ENCODE assay signal across 26 mouse cellular contexts in genomic region chr3:28317339-28317738, GRCm38 (mm10).
"Had no signal": no experiment of that assay in that cellular context is flagged by ENCODE, and none has a peak within 500 bp of the region (broad histone marks: within the 10 kb centered on the region; RNA-seq: fewer than 3 reads in every experiment).

No protein-coding gene starts in this region.

- ATAC-seq: intestine, postnatal 0 days; liver, embryonic 12.5 days; midbrain, embryonic 13.5 days; midbrain, embryonic 16.5 days had no signal

- H3K4me2 ChIP-seq: limb, embryonic 13.5 days; liver, embryonic 12.5 days; liver, embryonic 15.5 days; lung, embryonic 15.5 days; midbrain, embryonic 13.5 days; neural tube, embryonic 13.5 days; stomach, embryonic 15.5 days had no signal

- H3K4me3 ChIP-seq: layer of hippocampus, adult 2 months; limb, embryonic 10.5 days; limb, embryonic 13.5 days; liver, embryonic 12.5 days; liver, embryonic 15.5 days; lung, embryonic 15.5 days; megakaryocyte, embryonic 14.5 days; midbrain, embryonic 10.5 days; midbrain, embryonic 13.5 days; myocyte; neural tube, embryonic 13.5 days; stomach, embryonic 15.5 days had no signal

- H3K27ac ChIP-seq: kidney, postnatal 0 days; layer of hippocampus, adult 2 months; limb, embryonic 10.5 days; limb, embryonic 13.5 days; liver, embryonic 12.5 days; liver, embryonic 15.5 days; lung, embryonic 15.5 days; midbrain, embryonic 10.5 days; midbrain, embryonic 13.5 days; neural tube, embryonic 13.5 days; stomach, embryonic 15.5 days had no signal

- H3K9ac ChIP-seq: limb, embryonic 13.5 days; liver, embryonic 12.5 days; liver, embryonic 15.5 days; lung, embryonic 15.5 days; midbrain, embryonic 13.5 days; neural tube, embryonic 13.5 days; stomach, embryonic 15.5 days had no signal

- H3K36me3 ChIP-seq: limb, embryonic 10.5 days; limb, embryonic 13.5 days; liver, embryonic 12.5 days; liver, embryonic 15.5 days; lung, embryonic 15.5 days; midbrain, embryonic 10.5 days; midbrain, embryonic 13.5 days; neural tube, embryonic 13.5 days; stomach, embryonic 15.5 days had no signal

- H3K9me3 ChIP-seq: limb, embryonic 10.5 days; limb, embryonic 13.5 days; liver, embryonic 12.5 days; liver, embryonic 15.5 days; lung, embryonic 15.5 days; midbrain, embryonic 10.5 days; midbrain, embryonic 13.5 days; neural tube, embryonic 13.5 days; stomach, embryonic 15.5 days had no signal

- H3K4me1 ChIP-seq: limb, embryonic 10.5 days; liver, embryonic 12.5 days; liver, embryonic 15.5 days; lung, embryonic 15.5 days; midbrain, embryonic 10.5 days; midbrain, embryonic 13.5 days; stomach, embryonic 15.5 days had no signal

- H3K27me3 ChIP-seq: limb, embryonic 13.5 days; liver, embryonic 12.5 days; liver, embryonic 15.5 days; lung, embryonic 15.5 days; megakaryocyte, embryonic 14.5 days; midbrain, embryonic 13.5 days; neural tube, embryonic 13.5 days; stomach, embryonic 15.5 days had no signal

- DNase-seq: kidney, adult 2 months; kidney, postnatal 25 days; layer of hippocampus, adult 9-11 months; liver; lung, adult 18-20 months; lung, postnatal 10 days; lung, postnatal 36 days; retina, postnatal 1 day; spleen, adult 18-20 months; thymus, adult 18-20 months; thymus, postnatal 36 days had no signal
